Mouse (Mus musculus): ENCODE results near the gene Rsf1. TPM values are rescaled to one million over a fixed set of nuclear protein-coding genes. Genes with fewer than 3 reads are reported as not detected.

Rsf1 gene
- polyA plus RNA-seq, 1 experiment = 66.4 TPM

DNA sequence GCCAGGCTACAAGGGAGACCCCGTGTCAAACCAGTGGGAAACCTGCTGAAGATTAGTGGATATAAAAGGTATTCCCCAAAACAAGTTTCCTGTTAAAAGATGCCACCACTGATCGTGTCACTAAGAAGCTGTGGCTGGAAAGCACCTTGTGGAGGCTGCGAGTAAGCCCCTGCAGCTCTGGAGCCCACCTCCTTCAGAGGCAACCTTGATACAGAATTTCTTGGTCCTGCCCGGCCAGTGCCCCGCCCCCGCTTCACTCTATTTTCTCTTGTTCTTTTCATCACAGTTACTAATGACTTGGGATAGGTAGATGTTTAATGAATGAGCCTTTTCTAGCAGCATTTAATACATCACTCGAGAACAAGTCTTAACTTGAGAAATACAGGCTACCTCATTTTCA lies 146.4 kb downstream of the Rsf1 start:
- TF ChIP-seq POLR2A (IDR thresholded peaks at IDR 0.05; ENCODE audit: insufficient read depth, low read length) (no peak), CTCF (IDR thresholded peaks at IDR 0.05; ENCODE audit: low read depth, low read length) (no peak), EP300 (IDR thresholded peaks at IDR 0.05; ENCODE audit: insufficient read depth, low read depth, low read length) (no peak)
- Histone ChIP-seq H3K4me1 (ENCODE audit: control insufficient read depth, insufficient read depth, low read length) (peaks cover 3% of the 10 kb centered on the region), H3K4me3 (ENCODE audit: low read depth, low read length) (no peak overlapping the region), H3K9me3 (replicated peaks; ENCODE audit: control insufficient read depth, insufficient read depth, low read length, poor library complexity, severe bottlenecking) (no peaks in the 10 kb centered on the region), H3K9ac (ENCODE audit: low read depth, poor library complexity, severe bottlenecking) (no peak overlapping the region), H3K27ac (ENCODE audit: insufficient read depth, low read length) (no peak overlapping the region), H3K36me3 (ENCODE audit: control insufficient read depth, insufficient read depth, low read length, poor library complexity, severe bottlenecking) (0 out of 2 replicates have a peak, but pooled peaks cover 2% of the 10 kb centered on the region), H3K27me3 (ENCODE audit: control insufficient read depth, insufficient read depth, low read length, poor library complexity, severe bottlenecking) (no peaks in the 10 kb centered on the region)

DNA sequence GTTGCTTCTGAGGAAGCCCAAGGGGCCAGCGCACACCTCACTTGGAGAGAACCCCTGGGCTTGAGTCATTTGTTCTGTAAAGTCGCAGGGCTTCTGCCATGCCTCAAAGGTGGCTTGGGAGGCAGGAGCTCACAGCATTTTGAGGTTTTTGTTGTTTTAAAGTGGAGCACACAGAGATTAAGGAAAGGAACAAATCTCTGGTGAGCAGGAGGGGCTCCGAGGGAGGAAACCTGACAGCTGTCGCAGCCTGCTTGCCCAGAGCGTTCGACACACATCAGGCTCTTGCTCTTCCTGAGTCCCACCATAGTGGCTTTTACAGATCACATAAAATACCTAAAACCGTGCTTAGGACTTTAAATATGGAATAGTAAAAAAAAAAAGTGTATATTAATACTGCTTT lies 147.1 kb downstream of the Rsf1 start:
- no peak overlapping the region for H3K27ac ChIP-seq (ENCODE audit: insufficient read depth, low read length)
- TF ChIP-seq CTCF (IDR thresholded peaks at IDR 0.05; ENCODE audit: low read depth, low read length) (no peak), POLR2A (IDR thresholded peaks at IDR 0.05; ENCODE audit: insufficient read depth, low read length) (no peak), EP300 (IDR thresholded peaks at IDR 0.05; ENCODE audit: insufficient read depth, low read depth, low read length) (no peak)

DNA sequence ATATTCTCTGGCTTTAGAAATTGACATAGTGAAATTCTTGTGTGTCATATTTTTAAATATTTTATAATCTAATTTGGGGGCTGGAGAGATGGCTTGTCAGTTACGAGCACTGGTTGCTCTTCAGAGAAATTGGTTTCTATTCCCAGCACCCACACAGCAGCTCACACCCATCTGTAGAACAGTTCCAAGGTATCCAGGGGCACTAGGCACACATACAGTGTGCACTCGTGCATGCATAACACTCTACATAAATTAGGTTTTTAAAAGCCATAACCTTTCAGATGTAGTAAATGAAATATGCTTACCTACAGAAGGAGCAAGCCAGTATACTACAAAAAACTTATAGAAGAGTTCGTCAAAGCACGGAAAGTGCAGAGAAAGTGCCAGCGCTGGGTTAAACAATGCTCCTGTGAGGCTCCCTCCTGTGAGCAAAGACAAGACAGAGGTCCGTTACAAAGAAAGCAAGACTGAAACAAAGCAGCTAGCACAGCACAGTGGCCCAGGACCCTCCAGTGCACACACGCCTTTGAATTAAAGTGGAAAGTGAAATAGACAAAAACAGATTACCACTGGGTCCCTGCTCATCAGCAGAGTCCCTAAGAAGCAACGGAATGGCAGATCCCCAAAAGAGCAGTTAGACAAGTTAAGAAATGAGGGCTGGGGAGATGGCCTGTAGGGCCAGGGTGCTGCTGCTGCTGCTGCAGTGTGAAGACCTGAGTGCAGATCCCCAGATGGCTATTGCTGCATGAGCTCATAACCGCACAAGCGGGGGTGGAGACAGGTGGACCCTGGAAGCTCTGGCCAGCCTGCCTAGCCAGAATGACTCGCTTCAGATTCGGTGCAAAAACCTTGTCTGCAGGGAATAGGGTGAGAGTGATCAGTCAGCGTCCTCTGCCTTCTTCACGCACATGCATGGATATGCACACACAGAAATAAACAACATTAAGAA lies 149.3 kb downstream of the Rsf1 start:
- no peaks in the 10 kb centered on the region for H3K36me3 ChIP-seq (ENCODE audit: control insufficient read depth, insufficient read depth, low read length, poor library complexity, severe bottlenecking)
- H3K4me1 ChIP-seq (ENCODE audit: control insufficient read depth, insufficient read depth, low read length) = peaks cover 3% of the 10 kb centered on the region
- TF ChIP-seq CTCF (IDR thresholded peaks at IDR 0.05; ENCODE audit: low read depth, low read length) = no peak
- no peak for TF ChIP-seq POLR2A (IDR thresholded peaks at IDR 0.05; ENCODE audit: insufficient read depth, low read length)
- no peak for TF ChIP-seq EP300 (IDR thresholded peaks at IDR 0.05; ENCODE audit: insufficient read depth, low read depth, low read length)
- no peaks in the 10 kb centered on the region for H3K27me3 ChIP-seq (ENCODE audit: control insufficient read depth, insufficient read depth, low read length, poor library complexity, severe bottlenecking)
- no peak overlapping the region for H3K9ac ChIP-seq (ENCODE audit: low read depth, poor library complexity, severe bottlenecking)
- H3K4me3 ChIP-seq (ENCODE audit: low read depth, low read length) = no peak overlapping the region
- no peak overlapping the region for H3K27ac ChIP-seq (ENCODE audit: insufficient read depth, low read length)
- H3K9me3 ChIP-seq (replicated peaks; ENCODE audit: control insufficient read depth, insufficient read depth, low read length, poor library complexity, severe bottlenecking) = no peaks in the 10 kb centered on the region

More for the DNA sequence above, 147.1 kb downstream of the Rsf1 start:
- no peak overlapping the region for H3K4me3 ChIP-seq (ENCODE audit: low read depth, low read length)
- H3K9ac ChIP-seq (ENCODE audit: low read depth, poor library complexity, severe bottlenecking) = no peak overlapping the region
- no peaks in the 10 kb centered on the region for H3K27me3 ChIP-seq (ENCODE audit: control insufficient read depth, insufficient read depth, low read length, poor library complexity, severe bottlenecking)
- H3K4me1 ChIP-seq (ENCODE audit: control insufficient read depth, insufficient read depth, low read length) = peaks cover 3% of the 10 kb centered on the region
- no peaks in the 10 kb centered on the region for H3K9me3 ChIP-seq (replicated peaks; ENCODE audit: control insufficient read depth, insufficient read depth, low read length, poor library complexity, severe bottlenecking)
- 0 out of 2 replicates have a peak, but pooled peaks cover 2% of the 10 kb centered on the region for H3K36me3 ChIP-seq (ENCODE audit: control insufficient read depth, insufficient read depth, low read length, poor library complexity, severe bottlenecking)

GRCm38 (mm10) chr7:97730427-97730826 lies 150.7 kb downstream of the Rsf1 start:
- H3K27ac ChIP-seq (ENCODE audit: insufficient read depth, low read length) = no peak overlapping the region
- TF ChIP-seq CTCF (IDR thresholded peaks at IDR 0.05; ENCODE audit: low read depth, low read length) (no peak), POLR2A (IDR thresholded peaks at IDR 0.05; ENCODE audit: insufficient read depth, low read length) (no peak), EP300 (IDR thresholded peaks at IDR 0.05; ENCODE audit: insufficient read depth, low read depth, low read length) (no peak)
- no peaks in the 10 kb centered on the region for H3K27me3 ChIP-seq (ENCODE audit: control insufficient read depth, insufficient read depth, low read length, poor library complexity, severe bottlenecking)
- H3K36me3 ChIP-seq (ENCODE audit: control insufficient read depth, insufficient read depth, low read length, poor library complexity, severe bottlenecking) = no peaks in the 10 kb centered on the region
- H3K4me3 ChIP-seq (ENCODE audit: low read depth, low read length) = no peak overlapping the region
- H3K4me1 ChIP-seq (ENCODE audit: control insufficient read depth, insufficient read depth, low read length) = peaks cover 3% of the 10 kb centered on the region
- H3K9me3 ChIP-seq (replicated peaks; ENCODE audit: control insufficient read depth, insufficient read depth, low read length, poor library complexity, severe bottlenecking) = no peaks in the 10 kb centered on the region
- no peak overlapping the region for H3K9ac ChIP-seq (ENCODE audit: low read depth, poor library complexity, severe bottlenecking)

- no peaks in the 10 kb centered on the region for H3K36me3 ChIP-seq (ENCODE audit: control insufficient read depth, insufficient read depth, low read length, poor library complexity, severe bottlenecking)
- no peaks in the 10 kb centered on the region for H3K9me3 ChIP-seq (replicated peaks; ENCODE audit: control insufficient read depth, insufficient read depth, low read length, poor library complexity, severe bottlenecking)
- H3K4me3 ChIP-seq (ENCODE audit: low read depth, low read length) = no peak overlapping the region
- no peak overlapping the region for H3K27ac ChIP-seq (ENCODE audit: insufficient read depth, low read length)
- H3K27me3 ChIP-seq (ENCODE audit: control insufficient read depth, insufficient read depth, low read length, poor library complexity, severe bottlenecking) = no peaks in the 10 kb centered on the region
- H3K9ac ChIP-seq (ENCODE audit: low read depth, poor library complexity, severe bottlenecking) = no peak overlapping the region
- H3K4me1 ChIP-seq (ENCODE audit: control insufficient read depth, insufficient read depth, low read length) = no peaks in the 10 kb centered on the region
- no peak for TF ChIP-seq POLR2A (IDR thresholded peaks at IDR 0.05; ENCODE audit: insufficient read depth, low read length)
- TF ChIP-seq EP300 (IDR thresholded peaks at IDR 0.05; ENCODE audit: insufficient read depth, low read depth, low read length) = no peak
- no peak for TF ChIP-seq CTCF (IDR thresholded peaks at IDR 0.05; ENCODE audit: low read depth, low read length)
Measured at GRCm38 (mm10) chr7:97733606-97734005, 153.9 kb downstream of the Rsf1 start.

- Histone ChIP-seq H3K4me1 (ENCODE audit: control insufficient read depth, insufficient read depth, low read length) (no peaks in the 10 kb centered on the region), H3K9ac (ENCODE audit: low read depth, poor library complexity, severe bottlenecking) (no peak overlapping the region), H3K9me3 (replicated peaks; ENCODE audit: control insufficient read depth, insufficient read depth, low read length, poor library complexity, severe bottlenecking) (no peaks in the 10 kb centered on the region), H3K27ac (ENCODE audit: insufficient read depth, low read length) (no peak overlapping the region), H3K36me3 (ENCODE audit: control insufficient read depth, insufficient read depth, low read length, poor library complexity, severe bottlenecking) (no peaks in the 10 kb centered on the region), H3K4me3 (ENCODE audit: low read depth, low read length) (no peak overlapping the region), H3K27me3 (ENCODE audit: control insufficient read depth, insufficient read depth, low read length, poor library complexity, severe bottlenecking) (no peaks in the 10 kb centered on the region)
- TF ChIP-seq EP300 (IDR thresholded peaks at IDR 0.05; ENCODE audit: insufficient read depth, low read depth, low read length) = no peak
- no peak for TF ChIP-seq POLR2A (IDR thresholded peaks at IDR 0.05; ENCODE audit: insufficient read depth, low read length)
Measured at GRCm38 (mm10) chr7:97735021-97735420, 155.3 kb downstream of the Rsf1 start.
